Mouse (Mus musculus): ENCODE results near the gene Sfrp2.

Gene Sfrp2

DNA sequence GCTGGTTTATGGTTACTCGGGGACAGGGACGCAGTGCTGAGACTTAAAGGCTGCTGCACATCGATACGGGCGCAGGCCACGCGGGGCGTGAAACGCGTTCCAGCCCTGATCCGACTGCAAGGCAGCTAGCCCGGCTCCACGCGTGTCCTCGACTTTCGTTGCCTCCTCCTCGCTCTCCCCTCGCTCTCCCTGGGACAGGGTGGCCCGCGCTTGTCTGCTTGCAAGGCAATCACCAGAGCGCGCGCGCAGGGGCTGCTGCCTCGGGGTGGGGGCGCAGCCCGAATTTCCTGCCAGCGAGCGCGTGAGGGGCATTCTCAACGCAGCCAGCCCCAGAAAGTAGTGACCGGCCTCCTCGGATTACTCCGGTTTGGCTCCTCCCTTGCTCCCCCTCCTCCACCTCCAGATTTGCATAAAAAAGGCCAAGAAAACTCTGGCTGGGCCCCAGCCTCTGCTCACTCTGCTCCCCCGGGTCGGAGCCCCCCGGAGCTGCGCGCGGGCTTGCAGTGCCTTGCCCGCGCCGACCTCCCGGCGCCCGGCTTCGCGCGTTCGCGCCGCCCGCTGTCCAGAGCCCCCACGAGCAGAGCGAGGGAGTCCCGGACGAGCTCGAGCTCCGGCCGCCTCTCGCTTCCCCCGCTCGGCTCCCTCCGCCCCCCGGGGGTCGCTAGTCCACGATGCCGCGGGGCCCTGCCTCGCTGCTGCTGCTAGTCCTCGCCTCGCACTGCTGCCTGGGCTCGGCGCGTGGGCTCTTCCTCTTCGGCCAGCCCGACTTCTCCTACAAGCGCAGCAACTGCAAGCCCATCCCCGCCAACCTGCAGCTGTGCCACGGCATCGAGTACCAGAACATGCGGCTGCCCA is at the start of gene Sfrp2:
Sfrp2 (plus strand) TSS at position 451 of the 855 bp plus-strand sequence.
- DNase-seq (ENCODE audit: low read depth, low spot score), result no peak

DNA sequence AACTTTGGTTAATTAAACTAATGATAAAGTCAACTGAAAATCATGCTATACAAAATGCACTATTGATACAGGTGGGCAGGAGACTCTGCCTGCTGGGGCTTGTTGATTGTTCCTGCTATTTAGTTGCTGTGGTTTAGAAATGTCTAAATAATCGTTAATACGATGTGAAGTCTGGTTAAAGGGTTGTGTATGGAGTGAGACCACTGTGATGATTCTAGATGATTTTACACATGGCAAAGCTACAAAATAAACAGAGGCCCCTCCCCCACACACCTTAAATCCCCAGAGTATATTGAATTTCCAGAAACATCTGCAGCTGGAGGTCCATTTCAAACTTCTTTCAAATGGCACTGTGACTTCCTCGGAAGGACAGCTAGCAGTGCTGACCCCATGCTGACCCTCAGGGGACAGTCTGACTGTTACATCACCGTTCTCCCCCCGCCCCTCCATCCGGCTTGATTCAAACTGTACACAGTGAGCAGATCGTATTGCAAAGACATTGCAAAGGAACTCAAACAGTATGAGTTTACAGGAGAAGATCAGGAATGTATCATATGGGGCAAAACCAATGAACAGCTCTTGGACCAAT is 48.4 kb upstream of the Sfrp2 start:
- no peak for DNase-seq (ENCODE audit: low read depth, low spot score)

DNA sequence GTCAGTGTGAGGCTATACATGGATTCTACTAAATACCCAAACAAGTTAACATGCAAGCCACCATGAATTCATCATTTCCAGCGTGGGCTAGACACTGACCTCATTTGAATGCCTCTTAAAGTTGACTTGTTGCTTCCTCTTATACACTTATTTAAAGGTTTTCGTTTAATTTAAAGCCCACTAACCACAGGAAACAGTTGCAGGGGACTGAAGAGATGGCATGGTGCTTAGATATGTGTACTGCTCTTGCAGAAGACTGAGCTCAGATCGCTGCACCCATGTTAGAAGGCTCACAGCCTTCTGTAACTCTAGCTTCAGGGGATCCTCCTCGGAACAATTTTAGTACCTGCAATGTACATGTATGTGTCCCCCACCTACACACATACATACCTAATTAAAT is 47.5 kb upstream of the Sfrp2 start:
- DNase-seq (ENCODE audit: low read depth, low spot score), result no peak

DNA sequence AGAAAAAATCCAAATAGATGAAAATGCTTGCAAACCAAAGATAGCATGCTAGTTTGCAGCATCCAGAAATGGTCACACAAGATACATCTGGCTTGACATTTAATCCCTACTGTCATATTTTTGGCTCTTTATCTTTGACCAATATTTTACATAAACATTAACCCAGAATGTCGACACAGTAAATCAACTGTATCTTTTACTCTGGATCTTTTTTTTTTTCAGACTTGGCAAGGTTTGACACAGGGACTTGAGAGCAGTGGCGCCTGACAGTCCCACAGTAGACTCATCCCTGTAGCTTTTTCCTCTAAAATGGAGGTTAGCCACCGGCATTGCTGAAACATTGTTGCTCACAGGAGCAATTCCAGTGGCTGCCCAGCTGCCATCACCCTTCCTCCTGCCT is 37.9 kb upstream of the Sfrp2 start:
- no peak for DNase-seq (ENCODE audit: low read depth, low spot score)

DNA sequence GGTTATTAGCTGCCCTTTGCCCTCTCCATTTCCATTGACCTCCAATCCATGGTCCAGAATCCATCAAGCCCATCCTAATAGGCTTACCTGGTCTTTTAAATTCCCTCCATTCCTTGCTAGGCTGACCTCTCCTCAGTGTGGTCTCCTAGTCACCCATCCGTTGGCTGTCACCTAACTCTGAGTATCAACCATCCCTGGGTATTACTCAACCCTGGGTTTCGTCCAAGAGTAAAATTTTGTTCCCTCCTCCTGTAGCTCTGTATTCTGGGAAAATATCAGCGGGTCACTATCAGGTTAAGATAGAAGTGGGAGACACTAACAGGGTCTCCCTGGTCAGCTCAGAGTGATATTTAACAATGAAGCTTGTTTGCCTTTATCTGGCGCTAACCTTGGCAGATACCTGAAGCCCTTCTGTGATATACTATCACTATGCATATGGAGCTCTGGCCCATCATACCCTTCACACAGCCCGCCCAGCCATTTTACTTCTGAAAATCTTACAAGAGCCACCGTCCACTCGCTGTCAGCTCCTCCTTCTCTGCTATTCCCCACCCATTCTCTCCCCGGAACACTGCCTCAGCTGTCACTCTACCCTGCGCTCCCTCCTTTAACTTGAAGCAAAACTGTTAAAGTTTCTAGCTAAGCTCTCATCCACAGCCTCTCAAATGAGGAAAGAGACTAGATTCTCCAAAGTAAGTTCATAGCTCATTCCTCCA is 37.3 kb upstream of the Sfrp2 start:
- no peak for DNase-seq (ENCODE audit: low read depth, low spot score)

DNA sequence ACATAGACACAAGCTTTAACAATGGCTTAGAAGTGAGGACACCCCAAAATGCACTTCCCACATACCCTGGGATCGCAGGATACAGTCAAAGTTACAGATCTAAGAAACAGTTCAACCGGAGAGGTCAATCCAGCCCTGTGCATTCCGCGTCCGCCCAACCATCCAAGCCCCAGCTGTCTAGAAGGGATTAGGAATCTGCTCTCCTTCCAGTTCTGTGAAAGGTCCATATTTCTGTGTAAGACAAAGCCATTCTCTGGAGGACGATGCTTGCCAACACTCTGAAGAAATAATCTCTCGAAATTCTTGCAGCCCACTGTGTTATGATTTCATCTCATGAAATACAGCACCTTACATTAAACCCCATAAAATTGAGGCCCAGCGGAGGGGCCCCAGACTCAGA is 32.1 kb upstream of the Sfrp2 start:
- no peak for DNase-seq (ENCODE audit: low read depth, low spot score)

DNA sequence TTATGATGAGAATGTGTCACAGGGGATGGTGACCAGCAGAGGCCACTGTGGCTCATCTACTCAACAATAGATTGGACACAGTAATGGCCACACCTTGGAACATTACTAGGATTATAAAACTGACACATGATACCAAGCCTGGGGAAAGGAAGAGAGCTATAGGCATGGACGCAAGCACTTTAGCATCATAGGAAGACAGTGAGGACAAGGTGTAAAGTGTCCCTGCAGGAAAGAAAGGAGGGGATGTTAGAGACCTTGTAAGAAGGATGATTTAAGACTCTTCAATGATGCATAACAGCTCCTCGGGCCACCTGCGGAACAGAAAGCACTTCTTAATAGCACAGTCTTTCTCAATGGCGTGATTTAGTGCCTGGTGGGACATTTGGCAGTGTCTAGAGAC is 29.1 kb upstream of the Sfrp2 start:
- no peak for DNase-seq (ENCODE audit: low read depth, low spot score)

DNA sequence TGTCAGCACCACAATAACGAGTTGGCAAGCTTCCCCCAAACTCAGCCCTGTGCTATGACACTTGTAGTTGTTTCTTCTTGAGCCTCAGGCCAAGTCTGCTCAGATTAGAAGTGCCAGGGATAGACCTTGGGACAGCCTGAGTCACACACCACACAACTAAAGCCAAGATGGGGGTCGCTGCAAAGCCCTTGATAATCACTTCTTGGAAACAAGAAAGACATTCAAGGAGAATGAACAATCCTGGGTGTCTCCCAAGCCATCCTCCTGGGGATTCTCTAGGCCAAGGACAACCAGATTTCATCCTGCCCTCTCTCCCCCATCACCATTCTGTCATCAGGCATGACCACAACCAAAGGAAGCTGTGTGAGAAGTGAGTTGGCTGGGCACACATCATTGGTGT is 25.9 kb upstream of the Sfrp2 start:
- DNase-seq (ENCODE audit: low read depth, low spot score), result peak; percentile 39

DNA sequence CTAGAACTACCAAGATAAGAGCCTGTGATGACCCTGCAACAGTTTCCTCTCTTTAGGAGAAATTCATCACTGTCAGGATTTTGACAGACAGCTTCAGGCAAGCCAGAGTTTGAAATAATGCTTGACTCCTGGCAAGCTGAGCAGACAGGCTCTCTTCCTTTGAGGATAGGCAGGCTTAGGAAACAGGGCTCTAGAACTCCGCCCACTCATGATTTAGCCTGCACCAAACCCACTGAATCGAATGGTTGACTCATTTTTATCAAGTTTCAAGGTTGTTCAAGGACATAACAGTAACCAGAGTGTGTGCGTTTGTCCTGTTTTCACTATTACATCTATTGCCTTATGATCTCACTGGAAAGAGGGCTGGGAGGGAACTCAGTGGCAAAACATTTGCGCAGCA is 18.8 kb upstream of the Sfrp2 start:
- no peak for DNase-seq (ENCODE audit: low read depth, low spot score)

DNA sequence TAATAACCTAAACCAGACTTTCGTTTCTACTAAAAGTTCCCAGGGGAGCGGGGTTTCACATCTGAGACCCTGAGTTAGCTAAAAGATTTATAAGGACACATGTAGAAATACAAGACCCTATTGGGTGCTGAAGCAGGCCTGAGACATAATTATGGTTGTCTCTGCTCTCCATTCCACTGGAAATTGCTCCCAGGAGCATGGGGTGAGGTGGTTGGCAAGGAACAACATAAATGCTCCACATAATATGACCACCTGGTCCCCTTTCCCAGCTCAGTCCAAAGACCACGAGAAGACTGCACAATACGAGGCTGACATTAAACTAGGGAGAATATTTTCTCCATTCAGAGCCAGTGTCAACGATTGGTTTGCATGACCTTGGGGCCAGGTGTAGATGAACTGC is 18.2 kb upstream of the Sfrp2 start:
- DNase-seq (ENCODE audit: low read depth, low spot score), result no peak

DNA sequence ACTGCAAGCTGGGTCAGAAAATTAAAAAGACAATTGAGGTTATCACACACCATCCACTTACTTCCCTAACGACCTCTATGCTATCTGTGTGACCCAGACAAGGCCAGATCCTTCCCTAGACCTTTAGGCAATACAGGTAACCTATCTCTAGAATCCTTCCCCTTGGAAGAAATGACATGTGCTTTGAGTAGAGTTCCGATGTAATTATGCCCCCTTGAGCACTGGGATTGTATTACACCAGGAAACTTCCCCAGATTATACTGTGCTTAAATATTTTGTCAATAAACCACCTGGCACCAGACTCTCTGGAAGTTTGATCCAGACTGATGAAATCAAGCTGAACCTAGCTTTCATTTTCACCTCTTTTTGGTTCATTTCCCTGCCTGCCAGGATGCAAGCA is 14.5 kb upstream of the Sfrp2 start:
- no peak for DNase-seq (ENCODE audit: low read depth, low spot score)

DNA sequence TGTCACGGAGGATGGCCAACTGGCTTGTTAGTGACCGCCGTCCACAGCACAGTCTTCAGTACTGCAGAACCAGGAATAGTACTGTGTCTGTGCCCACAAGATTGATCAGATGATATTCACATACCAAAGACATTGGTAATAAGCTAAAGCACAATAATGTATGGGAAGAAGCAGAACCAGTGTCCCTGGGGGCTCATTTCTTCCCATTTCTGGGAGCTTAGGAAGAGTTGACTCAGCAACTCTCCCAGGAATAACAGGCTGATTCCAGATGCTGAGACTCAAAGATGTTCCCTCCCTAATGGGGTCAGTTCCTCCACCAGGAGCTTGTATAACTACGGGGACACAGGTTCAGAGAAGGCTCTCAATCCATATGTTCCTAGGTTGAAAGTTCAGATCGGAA is 13.9 kb upstream of the Sfrp2 start:
- no peak for DNase-seq (ENCODE audit: low read depth, low spot score)

DNA sequence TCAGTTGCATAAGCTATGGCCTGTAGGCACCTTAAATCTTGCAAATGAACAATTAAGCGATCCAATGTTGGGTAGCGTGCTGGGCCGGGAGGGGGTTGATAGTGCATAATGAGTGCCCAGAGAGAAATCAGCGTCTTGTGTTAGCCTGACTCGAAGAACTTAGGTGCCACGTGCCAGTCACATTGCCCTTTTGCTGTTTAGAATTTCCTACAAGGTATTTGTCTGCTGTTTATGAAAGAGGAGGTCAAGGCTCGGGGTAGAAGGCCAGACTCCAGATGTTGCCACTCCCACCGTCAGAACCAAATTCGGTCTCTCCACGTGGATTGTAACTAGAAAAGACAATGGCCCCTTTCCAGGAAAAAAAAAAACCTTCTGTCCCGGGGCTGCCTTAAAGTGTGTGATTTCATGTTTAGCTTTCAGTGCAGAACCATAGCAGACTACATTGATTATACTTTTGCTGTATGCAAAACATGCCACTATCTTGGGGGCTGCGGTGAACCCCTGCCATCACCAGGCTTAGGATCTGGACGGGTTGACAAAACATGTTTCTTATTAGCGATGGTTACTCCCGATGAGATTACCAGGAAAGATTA is 11.0 kb upstream of the Sfrp2 start:
- DNase-seq (ENCODE audit: low read depth, low spot score), result no peak

DNA sequence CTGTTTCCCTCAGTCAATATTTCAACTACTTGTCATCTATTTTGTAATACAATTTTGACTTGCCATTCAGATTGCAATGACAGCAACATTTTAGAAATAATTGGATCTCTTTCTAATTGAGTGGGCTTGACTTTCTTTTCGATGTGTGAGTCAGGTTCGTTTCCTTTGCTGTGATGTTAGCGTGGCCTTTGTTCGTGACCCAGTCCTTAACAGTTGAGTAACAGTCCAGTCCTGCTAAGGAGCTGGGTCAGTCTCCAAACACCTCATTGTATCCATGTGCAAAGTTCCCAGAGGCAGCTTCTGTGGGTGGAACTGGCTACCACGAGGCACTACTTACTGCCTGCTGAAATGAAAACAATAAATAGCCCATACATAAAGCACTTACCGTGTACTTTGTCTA is 10.5 kb upstream of the Sfrp2 start:
- no peak for DNase-seq (ENCODE audit: low read depth, low spot score)

DNA sequence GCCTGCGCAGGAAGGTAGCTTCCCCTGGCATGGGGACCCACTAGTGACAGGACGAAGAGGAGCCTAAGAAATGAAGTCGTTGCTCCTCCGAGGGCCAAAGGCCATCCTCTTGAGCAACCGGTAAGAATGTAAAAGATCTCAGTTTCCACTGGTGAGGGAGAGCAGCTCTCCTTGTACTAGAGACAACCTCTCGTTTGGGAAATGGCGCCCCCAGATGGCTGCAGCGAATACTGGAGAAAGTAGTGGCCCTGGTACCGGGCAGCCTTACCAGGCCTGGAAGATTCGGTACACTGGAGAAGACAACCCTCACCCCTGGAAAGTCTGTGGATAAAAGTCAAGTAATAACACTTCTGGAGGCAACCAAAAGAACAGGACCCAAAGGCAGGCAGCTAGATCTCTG is 3.8 kb upstream of the Sfrp2 start:
- DNase-seq (ENCODE audit: low read depth, low spot score), result no peak

DNA sequence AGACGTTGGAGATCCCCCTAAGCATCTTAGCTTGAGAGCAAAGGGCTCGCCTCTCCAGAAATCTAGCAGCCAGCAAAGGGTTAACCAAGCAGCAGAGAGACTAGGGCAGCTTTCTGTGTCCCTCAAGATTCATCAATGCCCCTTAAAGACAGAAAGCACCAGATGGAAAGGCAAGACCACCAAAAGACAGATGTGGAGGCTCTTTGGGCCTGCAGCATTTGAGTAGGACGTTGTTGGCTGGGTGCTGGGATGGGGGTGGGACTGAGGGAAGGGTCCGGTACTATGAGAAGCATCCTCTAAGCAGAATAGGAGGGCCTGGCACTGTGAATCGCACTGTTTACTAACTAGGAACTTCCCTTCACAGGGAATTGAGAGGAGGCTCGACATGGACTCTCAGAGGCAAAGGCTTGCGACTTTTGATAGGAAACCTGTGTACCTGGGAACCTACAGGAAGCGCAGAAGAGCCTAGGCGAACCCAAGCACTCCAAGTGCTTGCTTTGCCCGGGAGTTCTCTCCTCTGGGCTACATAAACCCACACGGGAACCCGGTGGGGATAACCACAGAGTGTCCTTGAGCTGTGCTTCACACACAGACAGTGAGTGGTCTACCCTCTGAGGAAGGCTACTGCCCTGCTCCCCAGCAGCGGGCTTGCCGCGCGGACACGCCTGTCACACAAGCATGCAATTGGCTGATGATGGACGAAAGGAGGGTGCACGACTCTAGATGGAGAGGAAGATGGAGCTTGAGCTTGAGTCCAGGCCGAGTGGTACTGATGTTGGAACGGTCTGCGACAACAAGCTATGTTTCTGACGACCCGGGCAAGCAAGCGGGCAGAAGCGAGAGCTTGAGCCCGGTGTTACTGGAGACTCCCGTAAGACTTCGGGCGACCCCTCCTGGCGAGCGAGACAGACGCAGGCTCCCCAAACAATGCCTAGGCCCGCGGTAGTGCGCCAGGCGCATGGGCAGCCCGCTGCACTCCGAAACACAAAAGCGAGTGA is 2.3 kb upstream of the Sfrp2 start:
- DNase-seq (ENCODE audit: low read depth, low spot score), result peak; percentile 49

DNA sequence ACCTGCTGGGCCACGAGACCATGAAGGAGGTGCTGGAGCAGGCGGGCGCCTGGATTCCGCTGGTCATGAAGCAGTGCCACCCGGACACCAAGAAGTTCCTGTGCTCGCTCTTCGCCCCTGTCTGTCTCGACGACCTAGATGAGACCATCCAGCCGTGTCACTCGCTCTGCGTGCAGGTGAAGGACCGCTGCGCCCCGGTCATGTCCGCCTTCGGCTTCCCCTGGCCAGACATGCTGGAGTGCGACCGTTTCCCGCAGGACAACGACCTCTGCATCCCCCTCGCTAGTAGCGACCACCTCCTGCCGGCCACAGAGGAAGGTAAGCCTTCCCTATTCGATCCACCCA is 577 bp downstream of the Sfrp2 start:
- DNase-seq (ENCODE audit: low read depth, low spot score), result no peak

DNA sequence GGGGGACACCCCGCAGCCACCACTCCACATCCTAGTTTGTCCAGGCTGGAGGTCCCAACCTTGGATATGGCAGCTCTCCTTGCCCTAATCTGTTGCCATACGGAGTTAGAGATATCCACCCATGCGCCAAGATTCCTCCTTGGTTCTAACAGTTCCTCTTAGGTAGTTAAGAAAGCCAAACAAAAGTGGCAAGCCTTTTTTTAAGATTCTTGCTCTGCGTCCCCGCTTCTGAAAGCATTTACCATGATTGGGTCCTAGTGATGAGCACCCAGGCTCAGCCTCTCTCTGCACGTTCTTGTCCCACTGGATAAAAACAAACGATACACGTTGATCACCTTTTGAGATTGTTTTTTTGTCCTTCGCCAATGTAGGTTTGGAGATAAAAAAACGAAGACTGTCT is 1.0 kb downstream of the Sfrp2 start:
- no peak for DNase-seq (ENCODE audit: low read depth, low spot score)

DNA sequence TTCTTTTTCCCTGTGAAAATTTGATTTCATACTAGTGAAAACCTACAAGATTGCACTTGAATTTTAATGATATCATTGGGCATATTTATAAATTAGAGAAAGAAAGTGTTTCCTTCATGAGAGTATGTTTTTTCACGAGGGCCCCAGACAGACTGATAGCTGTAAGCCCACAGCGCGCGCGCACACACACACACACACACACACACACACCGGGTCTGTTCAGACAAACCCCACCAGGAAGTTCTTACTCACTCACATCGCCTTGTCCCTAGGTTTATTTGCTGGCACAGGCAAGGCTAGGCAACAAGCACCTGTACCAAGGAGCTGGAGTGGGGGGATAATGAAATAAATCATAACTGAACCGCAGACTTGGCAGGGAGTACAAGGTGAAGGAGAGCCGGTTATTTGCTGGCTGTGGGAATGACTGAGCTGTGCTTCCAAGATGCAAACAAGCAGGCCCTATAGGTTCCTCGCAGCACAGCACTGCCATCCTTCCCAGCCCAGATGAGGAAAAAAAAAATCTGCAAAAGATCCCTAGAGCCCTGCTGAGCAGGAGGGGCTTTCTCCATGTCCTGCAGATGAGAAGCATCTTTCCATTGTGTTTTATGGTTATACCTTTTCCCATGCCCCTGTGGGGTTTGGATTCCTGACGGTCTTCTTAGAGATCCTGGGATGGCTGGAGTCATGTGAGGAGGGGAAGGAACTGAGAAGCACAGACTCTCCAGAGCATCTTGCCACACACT is 2.3 kb downstream of the Sfrp2 start:
- DNase-seq (ENCODE audit: low read depth, low spot score), result no peak

DNA sequence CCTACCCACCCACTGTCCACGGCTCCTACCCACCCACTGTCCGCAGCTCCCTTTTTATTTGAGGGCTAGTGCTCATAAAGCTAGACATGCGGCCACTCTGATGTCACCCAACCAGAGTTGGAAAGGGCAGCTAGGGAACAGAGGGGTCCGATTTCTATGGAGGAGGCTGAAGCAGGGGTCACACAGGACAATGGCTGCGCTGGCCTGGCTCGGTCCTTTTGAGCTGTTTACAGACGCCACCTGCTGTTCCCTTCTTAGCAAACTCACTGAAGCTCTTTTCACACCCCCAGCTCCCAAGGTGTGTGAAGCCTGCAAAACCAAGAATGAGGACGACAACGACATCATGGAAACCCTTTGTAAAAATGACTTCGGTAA is 2.9 kb downstream of the Sfrp2 start:
- no peak for DNase-seq (ENCODE audit: low read depth, low spot score)
